Mouse (Mus musculus) heart, adult 2 months (tissue): ENCODE measurements around the gene Celf3.

ENCODE experiments used
- CTCF ChIP-seq: fragments of 200-600 bp; IDR thresholded peaks from 2 replicates; pipeline ENCODE4 v1.8.1; 2022; ENCODE audit warnings: antibody characterized with exemption, mild to moderate bottlenecking, moderate library complexity
- EP300 ChIP-seq: fragments of 200-500 bp; IDR thresholded peaks from 2 replicates; pipeline ENCODE4 v1.6.1; 2011; ENCODE audit warnings: low read depth, low read length, control low read depth; ENCODE audit not compliant: insufficient read depth
- POLR2A ChIP-seq: fragments of 200-500 bp; IDR thresholded peaks from 2 replicates; pipeline ENCODE4 v1.6.1; 2011; ENCODE audit warnings: mild to moderate bottlenecking, low read depth, low read length, control low read depth; ENCODE audit not compliant: insufficient read depth

DNA sequence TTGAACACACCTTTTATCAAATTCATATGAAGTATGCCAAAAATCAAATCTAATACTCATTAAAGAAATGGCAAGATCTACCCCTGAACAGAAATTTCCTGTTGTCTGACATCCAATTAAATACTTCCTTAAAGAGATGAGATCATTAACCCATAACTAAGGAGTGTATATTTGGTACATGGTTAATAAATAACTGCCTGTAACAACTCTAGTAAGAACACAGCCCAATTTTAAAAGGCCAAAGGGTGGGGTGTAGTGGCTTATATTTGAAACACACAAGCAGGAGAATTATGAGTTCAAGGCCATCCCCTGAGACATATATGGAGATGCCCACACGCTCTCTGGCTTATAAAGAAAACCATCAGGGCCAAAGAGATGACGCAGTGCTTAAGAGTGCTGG lies 28.7 kb upstream of the Celf3 start:
- no peak for TF ChIP-seq CTCF
- TF ChIP-seq EP300: no peak
- TF ChIP-seq POLR2A: no peak
